Mouse (Mus musculus) olfactory bulb, adult 2 months (tissue): ENCODE results near the gene Kcnj11. TPM values are rescaled to one million over a fixed set of nuclear protein-coding genes. Genes with fewer than 3 reads are reported as not detected.

Source experiments
- H3K27ac ChIP-seq: fragments of 200-500 bp; 2 replicates; pipeline ENCODE4 v1.5.1; 2012; ENCODE audit warnings: low read depth, low read length; ENCODE audit not compliant: insufficient read depth
- H3K4me1 ChIP-seq: fragments of 200-500 bp; 2 replicates; pipeline ENCODE4 v1.6.1; 2012; ENCODE audit warnings: low read length; ENCODE audit not compliant: control insufficient read depth, insufficient read depth
- H3K4me3 ChIP-seq: fragments of 200-500 bp; 2 replicates; pipeline ENCODE4 v1.5.1; 2012; ENCODE audit warnings: mild to moderate bottlenecking, low read depth, low read length, moderate library complexity; ENCODE audit not compliant: insufficient read depth
- CTCF ChIP-seq: fragments of 200-500 bp; IDR thresholded peaks from 2 replicates; pipeline ENCODE4 v1.5.1; 2012; ENCODE audit warnings: low read depth, mild to moderate bottlenecking, low read length, moderate library complexity; ENCODE audit not compliant: insufficient read depth
- POLR2A ChIP-seq: fragments of 200-500 bp; IDR thresholded peaks from 2 replicates; pipeline ENCODE4 v1.6.1; 2012; ENCODE audit warnings: mild to moderate bottlenecking, low read depth, low read length, moderate library complexity; ENCODE audit not compliant: insufficient read depth
- WGBS: fragments of 180-500 bp; shearing (Covaris S2); methylation state at CpG from one replicate; pipeline ENCODE4 v1.1.7; 2018; 5-methylcytosine and 5-hydroxymethylcytosine counted together
- polyA plus RNA-seq: library from polyadenylated mRNA; stranded (reverse); fragments of >200 nt; gene quantifications from 2 replicates; pipeline ENCODE4 v1.2.4, GENCODE M21; 2012; ENCODE audit warnings: low replicate concordance; ENCODE audit not compliant: missing spikeins, insufficient read depth, insufficient read length

Kcnj11 gene
- polyA plus RNA-seq, 1 experiment, result not detected

DNA sequence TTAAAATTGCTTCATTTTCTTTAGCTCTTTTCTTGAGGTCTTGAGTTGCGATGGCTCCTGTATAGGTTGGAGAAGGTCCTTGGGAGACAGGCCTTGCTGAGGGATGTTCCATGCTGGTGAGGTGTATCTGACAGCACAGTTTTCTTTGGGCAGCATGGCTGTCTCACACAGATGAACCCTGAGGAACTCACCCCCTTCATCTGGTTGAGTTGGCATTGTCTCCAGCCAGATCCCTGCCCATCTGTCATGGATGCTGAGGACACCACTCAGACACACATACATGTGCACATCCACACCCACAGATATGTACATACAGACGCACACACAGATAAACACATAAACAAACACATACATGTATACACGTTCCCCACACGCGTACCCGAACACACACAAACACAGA is 37.3 kb downstream of the Kcnj11 start:
- 94% methylated on average over 6 of the region's 6 CpGs for WGBS
- no peak overlapping the region for H3K27ac ChIP-seq
- no peaks in the 10 kb centered on the region for H3K4me1 ChIP-seq
- no peak overlapping the region for H3K4me3 ChIP-seq
- TF ChIP-seq CTCF (no peak), POLR2A (no peak)

DNA sequence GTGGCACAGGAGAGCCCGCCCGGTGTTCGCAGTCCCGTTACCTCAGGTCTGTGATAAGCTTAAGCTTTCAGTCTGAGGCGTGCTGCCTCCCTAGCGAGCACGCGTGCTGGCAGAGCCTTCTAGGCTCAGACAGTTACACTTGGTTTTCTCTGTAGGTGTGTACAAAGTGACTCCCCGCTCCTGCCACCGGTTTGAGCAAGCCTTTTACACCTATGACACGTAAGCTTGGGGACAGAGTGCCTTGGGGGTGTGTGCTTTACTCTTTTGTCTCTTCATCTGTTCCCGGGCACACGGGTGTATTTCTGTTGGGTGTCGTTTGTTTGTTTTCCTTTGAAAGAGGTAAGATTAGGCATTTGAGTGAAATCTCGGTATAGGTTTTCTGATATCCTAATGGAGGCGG is 39.0 kb downstream of the Kcnj11 start:
- 92% methylated on average over 16 of the region's 16 CpGs for WGBS
- Histone ChIP-seq H3K4me1 (no peaks in the 10 kb centered on the region), H3K4me3 (no peak overlapping the region), H3K27ac (no peak overlapping the region)
- TF ChIP-seq CTCF, result no peak
- TF ChIP-seq POLR2A, result no peak

- no peak for TF ChIP-seq CTCF
- TF ChIP-seq POLR2A, result no peak
- Histone ChIP-seq H3K4me3 (no peak overlapping the region), H3K4me1 (no peaks in the 10 kb centered on the region), H3K27ac (no peak overlapping the region)
- WGBS, result 94% methylated on average over 8 of the region's 8 CpGs
Observed at GRCm38 (mm10) chr7:46060688-46061087, 39.9 kb downstream of the Kcnj11 start.

GRCm38 (mm10) chr7:46058882-46059281 is 41.7 kb downstream of the Kcnj11 start:
- Histone ChIP-seq H3K4me1 (no peaks in the 10 kb centered on the region), H3K4me3 (no peak overlapping the region), H3K27ac (no peak overlapping the region)
- 85% methylated on average over 11 of the region's 11 CpGs for WGBS
- no peak for TF ChIP-seq POLR2A
- no peak for TF ChIP-seq CTCF

DNA sequence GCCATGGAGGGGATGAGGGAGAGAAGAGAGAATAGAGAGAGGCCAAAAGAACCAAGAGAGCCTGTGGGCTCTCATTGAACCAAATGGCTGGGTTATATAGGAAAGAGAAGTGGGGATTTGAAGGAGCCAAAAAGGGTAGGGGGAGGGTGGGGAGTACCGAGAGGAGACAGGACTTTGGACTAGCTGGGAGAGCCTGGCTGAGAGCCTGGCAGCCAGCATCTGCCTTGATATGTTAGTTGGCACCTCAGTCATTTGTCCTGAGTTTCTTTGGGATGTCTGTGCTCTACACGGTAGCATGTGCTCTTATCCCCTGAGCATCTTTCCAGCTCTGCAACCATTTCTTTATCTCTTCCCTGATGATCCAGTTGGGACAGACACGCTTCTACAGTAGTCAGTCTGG is 47.0 kb downstream of the Kcnj11 start:
- no peak for TF ChIP-seq CTCF
- TF ChIP-seq POLR2A, result no peak
- Histone ChIP-seq H3K4me1 (no peaks in the 10 kb centered on the region), H3K27ac (no peak overlapping the region), H3K4me3 (no peak overlapping the region)
- 82% methylated on average over 3 of the region's 3 CpGs for WGBS

GRCm38 (mm10) chr7:46052161-46052821 is 48.3 kb downstream of the Kcnj11 start:
- H3K4me3 ChIP-seq, result no peak overlapping the region
- H3K4me1 ChIP-seq, result no peaks in the 10 kb centered on the region
- WGBS, result 87% methylated on average over 4 of the region's 4 CpGs
- no peak overlapping the region for H3K27ac ChIP-seq
- TF ChIP-seq CTCF, result no peak

GRCm38 (mm10) chr7:46049981-46050380 is 50.6 kb downstream of the Kcnj11 start:
- no peak overlapping the region for H3K27ac ChIP-seq
- no peak overlapping the region for H3K4me3 ChIP-seq
- H3K4me1 ChIP-seq, result no peaks in the 10 kb centered on the region
- 87% methylated on average over 7 of the region's 7 CpGs for WGBS
- TF ChIP-seq CTCF (no peak), POLR2A (no peak)

- no peak overlapping the region for H3K27ac ChIP-seq
- H3K4me3 ChIP-seq, result no peak overlapping the region
- H3K4me1 ChIP-seq, result no peaks in the 10 kb centered on the region
- WGBS, result 93% methylated on average over 13 of the region's 13 CpGs
- TF ChIP-seq CTCF, result no peak
- no peak for TF ChIP-seq POLR2A
Observed at GRCm38 (mm10) chr7:46047873-46048562, 52.5 kb downstream of the Kcnj11 start.

DNA sequence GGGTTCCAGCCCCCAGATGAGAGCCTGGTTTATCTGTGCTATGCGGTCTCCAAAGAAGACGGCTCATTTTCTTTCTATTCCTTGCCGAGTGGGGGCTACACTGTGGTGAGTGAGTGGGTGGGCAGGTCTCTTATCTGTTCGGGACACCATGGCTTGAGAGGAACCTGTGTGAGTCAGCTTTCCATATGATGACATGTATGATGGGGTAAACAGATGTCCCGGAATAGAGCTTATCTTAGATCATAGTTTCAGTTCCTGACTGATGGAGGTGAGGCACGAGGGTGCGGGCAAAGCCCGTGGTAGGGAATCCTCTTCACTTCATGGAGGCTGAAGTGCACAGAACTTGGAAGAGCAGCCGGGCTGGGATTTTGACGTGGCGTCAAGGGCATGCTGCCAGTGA is 54.7 kb downstream of the Kcnj11 start:
- Histone ChIP-seq H3K4me1 (no peaks in the 10 kb centered on the region), H3K27ac (no peak overlapping the region), H3K4me3 (no peak overlapping the region)
- no peak for TF ChIP-seq CTCF
- no peak for TF ChIP-seq POLR2A
- 94% methylated on average over 11 of the region's 11 CpGs for WGBS

GRCm38 (mm10) chr7:46044106-46044505 is 56.5 kb downstream of the Kcnj11 start:
- Histone ChIP-seq H3K4me3 (no peak overlapping the region), H3K4me1 (no peaks in the 10 kb centered on the region), H3K27ac (no peak overlapping the region)
- TF ChIP-seq CTCF (no peak), POLR2A (no peak)
- 96% methylated on average over 10 of the region's 10 CpGs for WGBS

Other genes starting within 250 kb of the Kcnj11 start
- gene Kdelr1, start 228.0 kb downstream of the Kcnj11 start, polyA plus RNA-seq, result not detected in 2 replicates
- gene Grin2d, start 222.4 kb downstream of the Kcnj11 start, polyA plus RNA-seq, result not detected in 2 replicates
- gene Syngr4, start 204.1 kb downstream of the Kcnj11 start, polyA plus RNA-seq, result not detected in 2 replicates
- not detected in 2 replicates for gene Tmem143, start 203.8 kb downstream of the Kcnj11 start, polyA plus RNA-seq
- gene Emp3, start 179.4 kb downstream of the Kcnj11 start, polyA plus RNA-seq, result not detected in 2 replicates
- not detected in 2 replicates for gene Ccdc114, start 176.7 kb downstream of the Kcnj11 start, polyA plus RNA-seq
- gene Abcc6, start 70.5 kb downstream of the Kcnj11 start, polyA plus RNA-seq, result not detected in 2 replicates
- gene Nomo1, start 67.1 kb downstream of the Kcnj11 start, polyA plus RNA-seq, result 117 TPM in 1 of 2 replicates, not detected in the other
- gene Abcc8, start 79.3 kb upstream of the Kcnj11 start, polyA plus RNA-seq, result not detected in 2 replicates
- gene Ush1c, start 137.7 kb upstream of the Kcnj11 start, polyA plus RNA-seq, result not detected in 2 replicates
- gene Otog, start 140.2 kb upstream of the Kcnj11 start, polyA plus RNA-seq, result not detected in 2 replicates